Mouse (Mus musculus) spleen, adult 10 weeks (tissue): ENCODE measurements around the gene Mov10l1. TPM values are rescaled to one million over a fixed set of nuclear protein-coding genes. Genes with fewer than 3 reads are reported as not detected.

Experiments used
- polyA plus RNA-seq: library from polyadenylated mRNA; stranded (reverse); fragments of 350-450 nt; fragmentation: Illumina TruSeq; extraction: RNeasy Lipid Tissue Mini Kit (QIAGEN cat#74804); gene quantifications from one replicate; pipeline ENCODE4 v1.2.3, GENCODE M21; 2015; ENCODE audit warnings: low replicate concordance; ENCODE audit not compliant: insufficient read depth

The Mov10l1 gene
- polyA plus RNA-seq: not detected

GRCm38 (mm10) chr15:88982534-88983079 is at the start of gene Mov10l1:
Mov10l1 (plus strand) TSS chr15:88982909.

GRCm38 (mm10) chr15:88954368-88955072 is 28.2 kb upstream of the Mov10l1 start, which contains the start of gene Ttll8:
Ttll8 (minus strand) TSS chr15:88954418.

GRCm38 (mm10) chr15:88978281-88979137 is 4.2 kb upstream of the Mov10l1 start, which contains the start of gene Mlc1:
Mlc1 (minus strand) TSS chr15:88979007.

GRCm38 (mm10) chr15:89059161-89059931 is 76.6 kb downstream of the Mov10l1 start, which contains the start of gene Panx2:
Panx2 (plus strand) TSS chr15:89059734.

GRCm38 (mm10) chr15:89074613-89075477 is 92.1 kb downstream of the Mov10l1 start, which contains the start of gene Trabd:
Trabd (plus strand) TSS chr15:89075124.

GRCm38 (mm10) chr15:89088607-89089247 is 106.0 kb downstream of the Mov10l1 start, which contains the start of gene Selenoo:
Selenoo (plus strand) TSS chr15:89089084.

Other genes with a start within 250 kb of the Mov10l1 start
- gene Brd1, start 248.7 kb upstream of the Mov10l1 start, polyA plus RNA-seq: 34.4 TPM
- 26.0 TPM for gene Zbed4, start 231.2 kb upstream of the Mov10l1 start, polyA plus RNA-seq
- gene Alg12, start 163.6 kb upstream of the Mov10l1 start, polyA plus RNA-seq: 19.7 TPM
- gene Creld2, start 163.3 kb upstream of the Mov10l1 start, polyA plus RNA-seq: 44.9 TPM
- 8.1 TPM for gene Pim3, start 120.7 kb upstream of the Mov10l1 start, polyA plus RNA-seq
- not detected for gene Ttll8, start 28.5 kb upstream of the Mov10l1 start, polyA plus RNA-seq
- 2.5 TPM for gene Mlc1, start 3.9 kb upstream of the Mov10l1 start, polyA plus RNA-seq
- gene Panx2, start 76.8 kb downstream of the Mov10l1 start, polyA plus RNA-seq: not detected
- 19.4 TPM for gene Trabd, start 92.2 kb downstream of the Mov10l1 start, polyA plus RNA-seq
- gene Selenoo, start 106.2 kb downstream of the Mov10l1 start, polyA plus RNA-seq: 22.7 TPM
- gene Tubgcp6, start 140.2 kb downstream of the Mov10l1 start, polyA plus RNA-seq: 18.4 TPM
- 28.4 TPM for gene Hdac10, start 145.8 kb downstream of the Mov10l1 start, polyA plus RNA-seq
- 12.4 TPM for gene Mapk12, start 157.8 kb downstream of the Mov10l1 start, polyA plus RNA-seq
- 35.3 TPM for gene Mapk11, start 166.7 kb downstream of the Mov10l1 start, polyA plus RNA-seq
- 25.2 TPM for gene Plxnb2, start 197.9 kb downstream of the Mov10l1 start, polyA plus RNA-seq
- 10.5 TPM for gene Dennd6b, start 213.6 kb downstream of the Mov10l1 start, polyA plus RNA-seq
- 33.9 TPM for gene Ppp6r2, start 228.6 kb downstream of the Mov10l1 start, polyA plus RNA-seq